Mouse (Mus musculus): ENCODE measurements at regions not wholly inside any gene's neighbourhood (a gene's known extent, or its start where the extent isn't known, plus 50 kb on each side); places are given as distances from the start of the nearest gene placed in this dataset.

GRCm38 (mm10) chr4:149844971-149845370, 70.9 kb upstream of the Slc25a33 start:
- no peak for DNase-seq (ENCODE audit: low spot score)

- no peak for DNase-seq (ENCODE audit: low spot score)
Measured at GRCm38 (mm10) chr4:149843736-149844135, 69.7 kb upstream of the Slc25a33 start.

GRCm38 (mm10) chr4:149842906-149843305, 68.8 kb upstream of the Slc25a33 start:
- DNase-seq (ENCODE audit: low spot score), result no peak

GRCm38 (mm10) chr4:149841856-149842255, 67.8 kb upstream of the Slc25a33 start:
- DNase-seq (ENCODE audit: low spot score), result no peak

- peak; percentile 75 for DNase-seq (ENCODE audit: low spot score)
Measured at GRCm38 (mm10) chr4:149840511-149841292, 66.6 kb upstream of the Slc25a33 start.

- no peak for DNase-seq (ENCODE audit: low spot score)
Measured at GRCm38 (mm10) chr4:149838682-149839081, 64.6 kb upstream of the Slc25a33 start.

GRCm38 (mm10) chr4:149834646-149835156, 60.6 kb upstream of the Slc25a33 start:
- no peak for DNase-seq (ENCODE audit: low spot score)

GRCm38 (mm10) chr4:149832446-149833101, 58.5 kb upstream of the Slc25a33 start:
- DNase-seq (ENCODE audit: low spot score), result no peak

GRCm38 (mm10) chr4:149830551-149831192, 56.6 kb upstream of the Slc25a33 start:
- DNase-seq (ENCODE audit: low spot score), result no peak

- no peak for DNase-seq (ENCODE audit: low spot score)
Measured at GRCm38 (mm10) chr4:149829964-149830363, 55.9 kb upstream of the Slc25a33 start.

GRCm38 (mm10) chr4:149827784-149828183, 53.7 kb upstream of the Slc25a33 start:
- no peak for DNase-seq (ENCODE audit: low spot score)
